Mouse (Mus musculus) kidney, adult 2 months (tissue): ENCODE data around the gene Card10. TPM values are rescaled to one million over a fixed set of nuclear protein-coding genes. Genes with fewer than 3 reads are reported as not detected.

Source experiments
- DNase-seq: peaks from one replicate; pipeline ENCODE4 v3.0.0; 2021
- H3K27ac ChIP-seq: fragments of 200-500 bp; 2 replicates; pipeline ENCODE4 v1.5.1; 2012; ENCODE audit warnings: low read depth, low read length, control low read depth, inconsistent platforms; ENCODE audit not compliant: insufficient read depth
- H3K27me3 ChIP-seq: fragments of 200-500 bp; replicated peaks from 2 replicates; pipeline ENCODE4 v1.6.1; 2012; ENCODE audit warnings: mild to moderate bottlenecking, moderate library complexity, low read length, inconsistent platforms; ENCODE audit not compliant: control insufficient read depth, insufficient read depth
- H3K36me3 ChIP-seq: fragments of 200-500 bp; 2 replicates; pipeline ENCODE4 v1.6.1; 2012; ENCODE audit warnings: mild to moderate bottlenecking, moderate library complexity, low read length, inconsistent platforms; ENCODE audit not compliant: control insufficient read depth, insufficient read depth
- H3K4me1 ChIP-seq: fragments of 200-500 bp; 2 replicates; pipeline ENCODE4 v1.6.1; 2011; ENCODE audit warnings: low read length; ENCODE audit not compliant: control insufficient read depth, insufficient read depth
- H3K4me3 ChIP-seq: fragments of 200-500 bp; 2 replicates; pipeline ENCODE4 v1.5.1; 2011; ENCODE audit warnings: mild to moderate bottlenecking, low read depth, low read length, control low read depth; ENCODE audit not compliant: insufficient read depth
- CTCF ChIP-seq: fragments of 200-500 bp; conservative IDR thresholded peaks from 2 replicates; pipeline ENCODE4 v1.5.1; 2011; ENCODE audit warnings: low read depth, mild to moderate bottlenecking, control low read depth, low read length, moderate library complexity, mixed read lengths; ENCODE audit not compliant: insufficient read depth, insufficient read length
- POLR2A ChIP-seq: fragments of 200-500 bp; IDR thresholded peaks from one replicate; pipeline ENCODE4 v1.6.1; 2011; ENCODE audit warnings: low read depth, low read length, control low read depth
- WGBS: fragments of 180-500 bp; shearing (Covaris S2); methylation state at CpG from one replicate; pipeline ENCODE4 v1.1.7; 2018; 5-methylcytosine and 5-hydroxymethylcytosine counted together
- polyA plus RNA-seq: library from polyadenylated mRNA; depleted of rRNA; stranded (reverse); fragments of >200 nt; gene quantifications from 2 replicates; pipeline ENCODE4 v1.2.3, GENCODE M21; 2012

Gene Card10
- polyA plus RNA-seq, 1 experiment = 80.4 TPM

- Histone ChIP-seq H3K36me3 (no peaks in the 10 kb centered on the region), H3K27ac (no peak overlapping the region), H3K4me1 (peaks cover 10% of the 10 kb centered on the region), H3K27me3 (no peaks in the 10 kb centered on the region), H3K4me3 (no peak overlapping the region)
- DNase-seq = peak; percentile 5
- 42% methylated on average over 5 of the region's 5 CpGs for WGBS
- no peak for TF ChIP-seq CTCF
- TF ChIP-seq POLR2A = no peak
Measured at GRCm38 (mm10) chr15:78828315-78828714, 25.5 kb upstream of the Card10 start.

- no peak overlapping the region for H3K4me3 ChIP-seq
- no peaks in the 10 kb centered on the region for H3K27me3 ChIP-seq
- peaks cover 6% of the 10 kb centered on the region for H3K4me1 ChIP-seq
- H3K36me3 ChIP-seq = no peaks in the 10 kb centered on the region
- peak; percentile 84 for DNase-seq
- TF ChIP-seq POLR2A (no peak), CTCF (peak; percentile 96)
- WGBS = 22% methylated on average over 28 of the region's 28 CpGs
- H3K27ac ChIP-seq = no peak overlapping the region
Measured at GRCm38 (mm10) chr15:78826213-78827204, 23.7 kb upstream of the Card10 start.

GRCm38 (mm10) chr15:78816074-78816391, 13.2 kb upstream of the Card10 start:
- H3K36me3 ChIP-seq = no peaks in the 10 kb centered on the region
- no peaks in the 10 kb centered on the region for H3K27me3 ChIP-seq
- H3K4me1 ChIP-seq = peaks cover 6% of the 10 kb centered on the region; the same call in 1 of the 2 replicates
- no peak overlapping the region for H3K4me3 ChIP-seq
- H3K27ac ChIP-seq = no peak overlapping the region
- TF ChIP-seq POLR2A (no peak), CTCF (no peak)
- DNase-seq = no peak
- 74% methylated on average over 6 of the region's 6 CpGs for WGBS

- Histone ChIP-seq H3K27me3 (no peaks in the 10 kb centered on the region), H3K4me1 (peaks cover 6% of the 10 kb centered on the region; the same call in 1 of the 2 replicates), H3K36me3 (no peaks in the 10 kb centered on the region), H3K27ac (no peak overlapping the region), H3K4me3 (no peak overlapping the region)
- TF ChIP-seq CTCF (no peak), POLR2A (no peak)
- DNase-seq = no peak
- WGBS = 49% methylated on average over 11 of the region's 11 CpGs
Measured at GRCm38 (mm10) chr15:78815314-78816073, 12.7 kb upstream of the Card10 start.

- no peaks in the 10 kb centered on the region for H3K36me3 ChIP-seq
- no peak overlapping the region for H3K4me3 ChIP-seq
- WGBS = 40% methylated on average over 4 of the region's 4 CpGs
- H3K27ac ChIP-seq = no peak overlapping the region
- DNase-seq = peak; percentile 54
- H3K4me1 ChIP-seq = peaks cover 6% of the 10 kb centered on the region; the same call in 1 of the 2 replicates
- no peaks in the 10 kb centered on the region for H3K27me3 ChIP-seq
- TF ChIP-seq CTCF (no peak), POLR2A (no peak)
Measured at GRCm38 (mm10) chr15:78813603-78814002, 10.8 kb upstream of the Card10 start.

- 70% methylated on average over 9 of the region's 9 CpGs for WGBS
- DNase-seq = no peak
- Histone ChIP-seq H3K36me3 (no peaks in the 10 kb centered on the region), H3K27me3 (no peaks in the 10 kb centered on the region), H3K27ac (no peak overlapping the region), H3K4me1 (peaks cover 21% of the 10 kb centered on the region), H3K4me3 (no peak overlapping the region)
- TF ChIP-seq POLR2A (no peak), CTCF (no peak)
Measured at GRCm38 (mm10) chr15:78810146-78810545, 7.3 kb upstream of the Card10 start.

- 74% methylated on average over 9 of the region's 9 CpGs for WGBS
- DNase-seq = no peak
- no peak for TF ChIP-seq CTCF
- no peak for TF ChIP-seq POLR2A
Measured at GRCm38 (mm10) chr15:78809739-78810138, 6.9 kb upstream of the Card10 start.

More at GRCm38 (mm10) chr15:78809739-78810138, 6.9 kb upstream of the Card10 start:
- Histone ChIP-seq H3K27ac (no peak overlapping the region), H3K27me3 (no peaks in the 10 kb centered on the region), H3K4me1 (peaks cover 24% of the 10 kb centered on the region), H3K36me3 (no peaks in the 10 kb centered on the region), H3K4me3 (no peak overlapping the region)
